Mouse (Mus musculus): ENCODE data around the gene Hdac7.

DNA sequence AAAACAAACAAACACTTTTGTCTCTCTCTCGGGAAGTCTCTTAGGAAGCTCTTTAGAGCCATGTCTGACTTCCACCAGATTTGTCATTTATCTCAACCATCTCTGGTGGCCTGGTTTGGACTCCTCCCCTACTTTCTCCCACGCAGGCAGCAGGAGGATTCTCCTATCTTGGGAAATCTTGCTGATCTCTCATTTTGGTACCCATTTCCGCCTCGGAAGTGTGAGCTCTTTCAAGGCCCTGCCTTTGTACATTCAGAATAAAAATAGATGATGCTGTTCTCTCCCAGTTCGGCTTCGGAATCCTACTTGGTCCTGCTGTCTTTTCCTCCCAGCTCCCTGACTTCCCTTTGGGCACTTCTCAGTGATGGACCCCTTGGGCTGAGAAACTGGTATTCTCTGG, 10.2 kb upstream of the Hdac7 start:
- TF ChIP-seq CTCF (IDR thresholded peaks at IDR 0.05; ENCODE audit: low read depth, low read length) = no peak
- no peak for TF ChIP-seq GATA1 (IDR thresholded peaks at IDR 0.05; ENCODE audit: borderline replicate concordance, low read length)
- TF ChIP-seq TAL1 (conservative IDR thresholded peaks at IDR 0.05; ENCODE audit: low read depth, low read length) = no peak
- TF ChIP-seq GATA2 (IDR thresholded peaks at IDR 0.05; ENCODE audit: borderline replicate concordance, low read depth, low read length) = no peak
